Mouse (Mus musculus): ENCODE results near the gene Rasgrp4.

Rasgrp4 gene

DNA sequence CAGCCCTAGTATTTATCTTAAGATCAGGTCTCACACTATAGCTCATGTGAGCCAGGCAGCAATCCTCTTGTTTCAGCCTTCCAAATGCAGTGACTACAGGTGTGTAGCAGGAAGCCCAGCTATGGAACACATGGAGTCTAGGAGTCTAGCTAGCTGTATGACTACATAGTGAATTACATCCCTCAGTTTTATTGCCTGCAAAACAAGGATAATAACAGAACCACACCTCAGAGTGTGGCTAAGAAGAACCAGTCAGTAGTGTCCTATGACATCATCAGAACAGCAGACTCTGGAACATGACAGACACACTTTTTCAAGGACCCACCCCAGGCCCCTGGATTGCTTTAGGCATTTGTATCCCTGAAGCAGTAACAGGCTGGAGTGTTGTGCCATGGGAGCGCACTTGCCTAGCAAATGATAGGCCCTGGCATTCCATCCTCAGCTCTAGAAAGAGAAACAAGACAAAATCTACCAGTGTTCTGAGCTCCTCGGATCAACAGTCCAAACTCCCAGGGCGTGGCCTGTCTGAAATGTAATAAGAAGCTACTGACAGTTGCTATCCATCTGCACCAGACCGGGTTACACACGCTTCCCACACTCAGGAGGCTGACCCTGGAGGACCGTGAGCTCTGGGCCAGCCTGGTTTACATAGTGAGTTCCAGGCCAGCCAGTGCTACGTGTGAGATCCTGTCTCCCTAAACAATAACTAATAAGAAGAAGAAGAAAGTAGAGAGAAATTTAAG, 12.1 kb downstream of the Rasgrp4 start:
- DNase-seq (ENCODE audit: low spot score in 2 of 2) = no peak

DNA sequence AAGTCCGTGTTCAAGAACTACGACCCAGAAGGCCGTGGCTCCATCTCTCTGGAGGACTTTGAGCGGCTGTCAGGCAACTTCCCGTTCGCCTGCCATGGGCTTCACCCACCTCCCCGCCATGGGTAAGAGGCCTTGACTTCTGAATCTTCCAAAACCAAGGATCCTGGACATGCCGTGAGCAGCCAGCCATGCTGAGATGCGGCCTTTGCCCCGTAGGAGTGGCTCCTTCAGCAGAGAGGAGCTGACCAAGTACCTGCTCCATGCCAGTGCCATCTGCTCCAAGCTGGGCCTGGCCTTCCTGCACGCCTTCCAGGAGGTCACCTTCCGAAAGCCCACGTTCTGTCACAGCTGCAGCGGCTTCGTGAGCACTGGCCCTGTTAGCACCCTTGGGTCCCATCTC, 14.1 kb downstream of the Rasgrp4 start:
- DNase-seq (ENCODE audit: low spot score in 2 of 2) = no peak

DNA sequence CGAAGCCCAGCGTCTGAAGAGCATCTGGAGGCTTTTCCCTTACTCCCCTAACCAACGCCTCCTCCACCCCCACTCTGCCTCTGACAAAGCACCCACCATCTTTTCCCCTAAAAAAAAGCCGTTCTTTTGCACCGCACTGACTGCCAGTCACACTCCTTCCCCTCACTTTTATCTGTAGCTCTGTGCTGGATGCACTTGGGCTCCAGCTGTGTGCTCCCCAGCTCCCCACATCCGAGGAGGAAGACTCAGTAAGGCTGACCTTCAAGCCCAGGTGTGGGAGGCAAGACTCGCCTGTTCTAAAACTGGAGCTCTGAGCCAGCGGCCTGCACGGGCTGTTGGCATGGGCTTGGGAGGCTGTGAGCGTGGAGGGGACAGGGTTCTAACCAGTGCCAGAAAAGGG, 16.8 kb downstream of the Rasgrp4 start:
- DNase-seq (ENCODE audit: low spot score in 2 of 2) = no peak

DNA sequence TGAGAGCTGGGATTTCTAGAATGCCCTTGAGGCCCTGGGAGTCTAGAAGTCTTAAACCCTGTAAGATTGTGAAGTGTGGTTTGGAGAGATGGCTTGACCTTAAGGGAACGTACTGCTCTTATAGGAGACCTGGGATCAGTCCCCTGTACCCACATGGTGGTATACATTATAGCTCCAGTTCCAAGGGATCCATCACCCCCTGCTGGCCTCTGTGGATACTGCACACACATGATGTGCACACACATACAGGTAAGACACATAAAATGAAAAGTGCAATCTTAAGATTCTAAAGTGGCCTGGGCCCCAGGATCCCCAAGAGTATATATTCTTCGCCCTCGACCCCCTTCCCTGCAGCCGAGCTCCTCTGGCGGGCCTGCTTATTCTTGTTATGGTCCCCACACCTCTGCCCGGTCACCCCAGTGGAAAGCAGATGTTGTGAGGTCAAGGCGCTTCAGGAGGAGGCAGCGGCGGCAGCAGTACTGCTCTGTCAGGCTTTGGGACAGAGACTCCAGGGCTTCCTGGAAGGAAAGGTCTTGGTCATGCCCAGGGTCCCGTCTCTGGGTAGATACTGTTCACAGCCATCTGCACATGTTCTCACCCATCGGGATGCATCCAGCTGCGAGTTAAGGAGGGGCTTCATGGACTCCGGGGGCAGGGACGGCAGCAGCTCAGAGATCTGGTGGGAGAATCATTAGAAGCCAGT, 19.5 kb downstream of the Rasgrp4 start:
- DNase-seq (ENCODE audit: low spot score in 2 of 2) = no peak

DNA sequence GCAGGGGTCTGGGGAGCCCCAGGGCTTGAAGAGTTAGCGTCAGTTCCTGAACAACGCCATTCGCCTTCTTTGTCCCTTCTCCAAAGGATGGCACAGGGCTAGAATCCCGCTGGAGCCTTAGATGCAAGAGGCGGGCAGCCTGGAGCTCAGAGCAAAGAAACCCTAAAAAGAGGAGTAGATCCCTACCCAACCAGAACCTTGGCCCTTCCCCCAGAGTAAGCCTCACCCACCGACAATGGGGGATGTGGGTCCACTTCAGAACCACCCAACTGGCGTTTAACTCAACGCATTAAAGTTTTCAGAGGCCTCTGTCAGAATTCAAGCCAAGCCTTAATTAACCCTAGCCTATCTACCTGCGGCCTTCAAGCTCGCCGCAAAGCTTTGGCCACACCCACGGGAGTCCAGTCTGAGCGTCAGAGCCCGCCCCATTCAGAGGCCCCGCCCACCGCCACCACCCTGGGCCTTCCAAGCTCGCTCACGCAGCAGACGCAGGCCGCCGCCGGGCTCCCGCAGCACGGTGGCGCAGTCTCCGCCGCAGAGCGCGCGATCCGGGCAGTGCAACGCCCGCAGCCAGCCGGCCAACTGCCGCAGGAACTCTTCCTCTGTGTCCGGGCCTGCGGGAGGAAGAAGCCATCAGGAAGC, 20.7 kb downstream of the Rasgrp4 start:
- peak; percentile 87 to 92 for DNase-seq (ENCODE audit: low spot score in 2 of 2)

DNA sequence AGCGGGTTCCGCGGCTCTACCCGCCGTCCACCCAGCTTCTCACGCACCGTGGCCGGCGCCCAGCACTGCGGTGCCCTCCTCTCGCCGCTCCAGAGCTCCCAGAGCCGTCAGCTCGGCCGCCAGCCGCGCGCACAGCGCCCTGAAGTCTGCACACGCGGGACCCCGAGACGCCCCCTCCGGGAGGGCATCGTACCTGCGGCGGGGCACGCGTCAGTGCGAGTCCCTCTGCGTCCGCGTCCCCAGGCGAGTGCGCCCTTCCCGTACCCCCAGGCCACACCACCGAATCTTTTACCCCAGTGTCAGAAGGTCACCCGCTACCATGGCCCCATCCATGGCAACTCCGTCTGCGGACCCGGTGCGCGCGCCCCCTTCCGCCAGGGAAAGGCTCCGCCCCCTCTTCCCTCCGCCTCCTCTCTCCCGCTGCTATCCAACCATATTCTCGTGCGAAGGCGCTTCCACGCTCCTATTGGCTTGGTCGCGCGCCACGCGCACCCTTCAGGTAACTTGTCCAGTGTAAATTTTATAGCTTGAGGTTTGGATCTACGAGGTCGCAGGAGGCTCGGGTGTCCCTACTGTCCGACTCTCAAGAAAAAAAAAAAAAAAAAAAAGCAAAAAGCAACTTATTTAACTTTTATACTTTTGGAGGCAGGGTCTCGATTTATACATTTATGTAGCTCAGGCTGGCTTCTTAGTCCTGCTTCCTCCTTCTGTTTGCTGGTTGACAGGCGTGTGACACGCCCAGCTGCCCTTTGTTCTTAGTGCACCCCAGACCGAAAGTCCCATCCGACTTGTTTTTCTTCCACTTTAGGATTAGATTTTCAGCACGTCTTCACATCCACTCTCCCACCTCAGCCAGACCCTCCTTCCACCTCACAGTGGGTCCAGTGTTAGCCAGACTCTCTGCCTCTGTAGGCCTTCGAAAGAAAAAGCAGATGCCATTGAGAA, 21.5 kb downstream of the Rasgrp4 start, which contains the start of gene Fam98c:
Gene Fam98c (minus strand): TSS at position 397 of the 945 bp plus-strand sequence.
- peak; percentile 88 to 89 for DNase-seq (ENCODE audit: low spot score in 2 of 2)

DNA sequence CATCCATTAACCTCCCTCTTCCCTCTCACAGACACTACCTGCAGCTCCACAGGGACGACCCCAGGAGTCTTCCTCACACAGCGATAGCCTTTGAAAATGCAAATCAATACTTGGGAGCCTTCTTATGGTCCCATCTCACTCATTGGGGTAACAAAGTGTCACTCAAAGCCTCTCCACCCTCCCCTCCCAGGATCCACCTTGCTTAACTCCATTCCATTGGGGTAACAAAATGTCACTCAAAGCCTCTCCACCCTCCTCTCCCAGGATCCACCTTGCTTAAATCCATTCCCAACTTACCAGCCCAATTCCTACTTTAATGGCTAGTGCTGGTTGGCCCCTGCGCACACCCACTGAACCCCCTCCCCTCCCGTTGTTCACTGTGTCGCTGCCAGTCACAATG, 23.6 kb downstream of the Rasgrp4 start:
- DNase-seq (ENCODE audit: low spot score in 2 of 2) = no peak

DNA sequence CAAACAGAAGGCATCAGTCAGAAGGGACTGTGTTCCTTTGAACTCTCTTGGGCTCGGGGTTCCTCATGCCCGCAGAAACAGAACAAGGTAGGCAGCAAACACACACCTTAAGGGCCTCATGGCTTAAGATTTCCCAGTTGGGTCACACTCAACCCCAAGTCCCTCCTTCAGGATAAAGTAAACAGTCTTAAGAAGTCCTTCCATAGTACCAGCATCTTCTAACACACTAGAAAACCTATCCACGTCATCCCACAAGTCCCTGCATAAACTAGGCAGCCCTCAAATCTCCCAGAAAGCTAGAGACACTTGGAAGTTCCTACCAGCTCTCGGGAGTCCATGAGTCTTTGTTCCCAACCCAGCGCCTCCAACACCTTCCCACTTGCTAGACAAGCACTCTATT, 27.6 kb downstream of the Rasgrp4 start:
- no peak for DNase-seq (ENCODE audit: low spot score in 2 of 2)

DNA sequence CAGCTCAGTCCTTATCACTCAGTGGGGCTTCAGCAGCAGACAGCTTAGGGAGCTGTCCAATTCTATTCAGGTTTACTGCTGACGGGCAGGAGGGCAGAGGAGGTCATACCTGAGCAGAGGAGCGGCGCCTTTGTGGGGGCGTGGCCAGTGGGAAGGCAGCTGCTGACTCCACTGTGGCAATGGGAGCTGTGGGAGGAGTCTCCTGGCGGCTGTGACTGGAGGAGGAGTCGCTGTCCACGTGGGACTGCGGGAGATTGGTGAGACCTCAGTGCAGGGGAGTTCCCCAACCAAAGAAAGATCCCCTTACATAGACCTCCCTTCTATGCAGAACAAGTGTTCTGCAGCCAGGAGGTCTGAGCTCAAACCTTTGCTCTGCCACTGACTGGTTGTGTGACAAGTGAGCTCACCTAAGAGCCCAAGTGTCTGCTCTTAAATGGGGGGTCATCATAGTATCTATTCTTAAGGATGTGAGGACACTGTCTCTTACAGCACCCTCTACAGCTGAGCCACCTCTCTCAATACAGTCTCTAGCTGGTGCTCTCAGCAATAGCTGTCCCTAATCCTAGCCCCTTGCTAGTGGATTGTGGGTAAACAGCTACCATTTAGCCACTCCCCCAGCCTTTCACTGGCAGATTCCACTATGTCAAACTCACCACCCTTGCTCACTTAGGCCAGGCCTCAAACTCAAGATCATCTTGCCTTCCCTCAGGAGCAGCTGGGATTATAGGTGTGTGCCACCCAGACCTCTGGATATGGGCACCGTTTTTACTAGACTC, 28.3 kb downstream of the Rasgrp4 start:
- DNase-seq (ENCODE audit: low spot score in 2 of 2) = no peak

DNA sequence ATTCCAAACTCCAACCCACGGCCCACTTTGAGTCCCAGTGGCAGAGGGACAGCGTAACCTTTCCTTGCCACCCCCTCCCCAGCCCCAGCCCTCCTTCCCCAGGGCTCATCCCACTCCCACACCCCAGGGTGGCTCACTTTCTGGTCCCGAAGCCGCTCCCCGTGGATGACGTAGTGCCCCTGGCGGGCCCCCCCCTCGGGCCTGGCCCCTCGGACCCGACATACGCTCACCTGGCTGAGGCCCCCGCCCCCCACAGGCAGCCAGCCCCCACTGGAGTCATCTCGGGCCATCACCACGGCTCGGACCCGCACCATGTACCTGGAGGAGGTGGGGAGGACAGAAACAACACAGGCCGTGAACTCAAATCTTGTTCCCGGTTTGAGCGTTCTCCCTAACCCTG, 33.0 kb downstream of the Rasgrp4 start:
- DNase-seq (ENCODE audit: low spot score in 2 of 2) = no peak

DNA sequence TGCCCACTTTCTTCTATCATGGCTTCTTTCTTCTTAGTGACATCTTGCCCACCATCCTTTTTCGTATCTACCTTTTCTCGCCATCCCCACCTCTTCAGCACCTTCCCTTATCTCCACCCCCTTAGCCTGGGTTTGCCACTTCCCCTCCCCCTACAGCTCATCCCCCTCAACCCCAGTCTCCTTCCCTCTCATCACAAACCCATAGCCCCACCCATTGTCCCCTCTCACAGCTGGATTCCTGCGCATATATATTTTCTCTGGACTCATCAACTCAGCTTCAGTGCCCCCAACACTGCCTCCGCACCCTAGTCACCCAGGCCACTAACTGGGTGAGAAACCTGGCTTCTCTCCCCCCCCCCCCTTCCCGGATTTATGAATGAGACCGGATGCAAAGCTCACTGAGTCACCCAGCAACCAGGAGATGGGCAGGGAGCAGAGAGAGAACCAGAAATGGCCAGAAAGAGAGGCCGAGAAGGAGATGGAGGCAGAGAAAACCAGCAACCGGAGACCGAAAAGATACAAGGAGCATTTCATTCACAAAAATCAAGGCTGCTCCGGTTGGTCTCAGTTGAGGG, 33.6 kb downstream of the Rasgrp4 start:
- DNase-seq (ENCODE audit: low spot score in 2 of 2) = no peak

DNA sequence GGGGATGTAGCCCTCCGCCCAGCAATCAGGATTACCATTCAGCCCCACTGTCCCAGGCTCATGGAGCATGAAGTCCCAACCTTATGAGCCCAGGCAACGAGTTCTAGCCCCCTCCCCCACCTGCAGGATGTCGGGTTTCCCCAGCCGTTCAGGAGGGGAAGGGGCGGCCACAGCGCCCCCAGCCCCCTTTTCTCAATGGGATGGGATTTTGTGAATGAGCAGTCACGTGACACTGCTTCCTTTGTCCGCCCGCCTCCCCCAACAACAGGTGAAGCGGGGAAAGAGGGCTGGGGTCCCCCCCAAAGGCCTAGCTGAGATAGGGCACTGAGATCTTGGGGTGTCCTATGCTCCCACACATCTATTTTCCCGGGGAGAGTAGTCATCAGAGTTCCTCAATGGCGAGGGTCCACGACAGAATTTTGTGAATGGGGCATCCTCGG, 34.2 kb downstream of the Rasgrp4 start:
- peak in 1 of 2 experiments; percentile 38 for DNase-seq (ENCODE audit: low spot score in 2 of 2)

DNA sequence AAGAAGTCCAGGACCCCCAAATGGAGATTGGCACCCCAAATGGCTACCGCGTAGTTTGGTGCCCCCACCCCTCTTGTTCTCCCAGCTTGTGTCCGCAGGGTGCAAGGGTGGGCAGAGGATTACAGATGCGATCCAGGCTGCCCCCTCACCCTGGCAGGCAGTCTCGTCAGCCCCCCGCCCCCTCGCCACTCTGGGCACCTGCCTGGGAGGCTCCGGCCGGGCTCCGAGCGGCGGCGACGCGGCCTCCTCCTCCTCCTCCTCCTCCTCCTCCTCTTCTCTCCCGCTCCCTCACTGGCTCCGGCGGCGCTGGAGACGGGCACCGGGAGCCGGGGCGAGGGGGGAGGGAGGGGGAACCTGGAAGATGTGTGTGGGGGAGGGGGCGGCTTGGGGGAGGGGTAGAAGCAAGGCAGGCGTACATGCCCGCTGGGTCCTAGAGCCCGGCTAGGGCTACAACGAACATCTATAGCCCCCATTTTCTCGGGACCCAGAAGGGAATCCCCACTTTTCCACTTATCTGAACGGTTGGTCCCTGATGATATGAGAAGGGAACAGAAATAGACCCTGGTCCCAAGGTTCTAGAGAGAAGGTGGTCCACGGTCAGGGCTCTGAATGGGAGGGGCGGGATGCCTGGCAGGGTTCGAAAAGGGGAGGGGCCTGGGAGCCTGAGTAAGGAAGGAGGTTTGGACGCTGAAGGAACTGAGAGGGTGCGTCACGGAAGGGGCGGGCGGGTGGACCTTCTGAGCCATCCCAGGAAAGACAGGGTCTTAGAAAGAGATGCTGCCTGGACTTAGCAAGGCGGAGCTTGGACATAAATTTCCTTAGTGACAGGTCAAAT, 34.8 kb downstream of the Rasgrp4 start:
- DNase-seq (ENCODE audit: low spot score in 2 of 2) = peak; percentile 85 to 88

DNA sequence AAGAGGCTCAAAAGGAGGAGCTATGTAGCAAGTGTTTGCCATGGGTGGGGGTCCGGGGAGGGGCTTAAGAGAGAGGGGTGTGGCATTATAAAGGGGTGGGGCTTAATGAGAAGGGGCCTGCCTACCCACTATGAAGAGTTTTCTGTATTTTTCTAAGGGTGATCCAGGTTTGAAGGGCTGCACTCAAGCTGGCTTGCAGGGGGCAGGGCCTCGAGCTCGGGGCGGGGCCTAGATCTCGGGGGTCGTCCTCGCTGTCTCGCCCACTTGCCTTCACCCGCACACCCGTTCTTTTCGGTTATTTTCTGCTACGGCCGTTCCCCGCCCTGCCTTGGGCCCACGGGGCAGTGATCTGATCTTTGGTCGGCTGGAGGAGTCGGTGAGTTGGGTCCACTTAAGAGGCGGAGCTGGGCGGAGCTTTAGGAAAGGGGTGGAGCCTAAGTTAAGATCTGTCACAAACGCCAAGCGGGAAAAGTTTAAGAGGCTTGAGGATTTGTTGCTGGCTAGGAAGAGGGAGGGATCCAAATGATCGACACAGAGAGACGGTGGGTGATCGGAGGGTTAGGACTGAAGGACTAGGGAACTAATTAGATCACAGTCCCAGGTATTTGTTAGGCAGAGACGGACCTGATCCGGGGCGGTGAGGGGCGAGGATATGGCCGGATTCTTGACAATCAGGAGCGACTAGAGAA, 35.6 kb downstream of the Rasgrp4 start, which contains the start of the genes Ggn and Spred3:
Gene Ggn (plus strand): TSS at position 145 of the 689 bp plus-strand sequence.
Gene Spred3 (minus strand): TSS at position 346 of the 689 bp plus-strand sequence.
- DNase-seq (ENCODE audit: low spot score in 2 of 2) = peak in 1 of 2 experiments; percentile 49

DNA sequence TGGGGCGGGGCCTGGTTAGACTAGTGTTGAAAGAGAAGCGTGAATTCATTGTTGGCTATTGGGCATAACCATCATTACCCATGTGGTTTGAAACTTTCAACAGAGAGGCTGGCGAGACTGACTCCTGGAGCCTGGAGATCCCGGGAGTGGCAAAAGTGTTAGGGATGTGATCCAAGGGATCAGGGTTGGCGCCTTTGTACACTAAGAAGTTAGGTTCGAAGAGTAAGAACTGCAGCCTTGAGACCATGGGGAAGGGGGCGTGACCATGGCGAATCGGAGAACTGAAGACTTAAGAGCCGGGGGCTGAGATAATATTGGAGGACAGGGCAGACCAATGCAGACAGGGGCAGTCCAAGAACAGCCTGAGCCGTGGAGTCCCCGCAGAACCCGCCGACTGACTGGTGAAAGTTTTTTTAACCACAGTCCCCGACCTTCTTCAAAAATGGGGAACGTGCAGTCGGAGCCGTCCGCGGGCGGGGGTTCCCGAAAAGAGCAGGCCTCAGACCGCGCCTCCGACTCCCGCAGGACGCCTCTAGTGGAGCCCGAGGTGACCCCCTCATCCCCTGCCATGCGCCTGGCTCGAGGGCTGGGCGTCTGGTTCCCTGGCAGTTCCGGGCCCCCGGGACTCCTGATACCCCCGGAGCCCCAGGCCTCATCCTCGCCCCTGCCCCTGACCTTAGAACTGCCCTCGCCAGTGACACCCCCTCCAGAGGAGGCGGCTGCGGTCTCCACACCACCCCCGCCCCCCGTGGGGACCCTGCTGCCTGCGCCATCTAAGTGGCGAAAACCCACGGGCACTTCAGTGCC, 36.3 kb downstream of the Rasgrp4 start:
- DNase-seq (ENCODE audit: low spot score in 2 of 2) = no peak

DNA sequence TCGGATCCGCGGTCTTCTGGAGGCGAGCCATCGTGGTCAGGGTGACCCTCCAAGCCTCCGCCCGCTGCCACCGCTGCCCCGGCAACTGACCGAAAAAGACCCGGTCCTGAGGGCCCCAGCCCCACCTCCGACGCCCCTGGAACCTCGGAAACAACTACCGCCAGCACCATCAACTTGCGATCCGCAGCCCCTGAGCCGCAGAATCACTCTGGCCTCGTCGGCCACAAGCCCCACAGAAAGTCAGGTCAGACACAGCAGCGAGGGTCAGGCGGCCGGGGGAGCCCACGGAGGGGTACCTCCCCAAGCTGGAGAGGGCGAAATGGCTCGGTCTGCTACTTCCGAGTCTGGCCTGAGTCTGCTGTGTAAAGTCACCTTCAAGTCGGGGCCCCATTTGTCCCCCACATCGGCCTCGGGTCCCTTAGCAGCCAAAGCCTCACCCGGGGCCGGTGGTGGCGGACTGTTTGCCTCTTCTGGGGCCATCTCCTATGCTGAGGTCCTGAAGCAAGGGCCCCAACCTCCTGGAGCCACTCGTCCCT, 37.0 kb downstream of the Rasgrp4 start:
- DNase-seq (ENCODE audit: low spot score in 2 of 2) = no peak

DNA sequence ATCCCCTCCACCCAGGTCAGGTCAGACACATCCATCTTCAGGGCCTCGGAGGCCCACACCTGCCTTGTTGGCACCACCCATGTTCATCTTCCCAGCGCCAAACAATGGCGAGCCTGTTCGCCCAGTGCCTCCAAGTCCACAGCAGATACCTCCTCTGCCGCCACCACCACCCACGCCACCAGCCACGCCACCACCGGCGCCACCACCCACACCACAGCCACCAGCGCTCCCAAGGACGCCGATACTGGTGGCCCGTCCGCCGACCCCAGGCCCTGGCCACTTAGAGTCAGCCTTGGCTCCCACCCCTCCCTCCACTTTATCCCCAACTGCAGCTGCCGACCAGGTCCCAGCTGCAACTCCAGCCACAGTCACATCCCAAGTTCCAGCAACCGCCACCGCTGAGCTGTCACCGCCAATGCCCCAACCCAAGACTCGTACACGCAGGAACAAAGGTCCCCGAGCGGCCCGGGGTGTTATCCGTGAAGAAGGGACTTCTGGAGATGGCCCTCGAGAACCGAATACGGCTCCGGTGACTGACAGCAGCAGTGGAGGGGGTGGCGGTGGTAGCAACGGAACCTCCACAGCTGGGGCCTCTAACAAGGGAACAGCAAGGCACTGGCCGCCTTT, 37.9 kb downstream of the Rasgrp4 start:
- DNase-seq (ENCODE audit: low spot score in 2 of 2) = no peak

Data from frontal cortex, postnatal 36 days (tissue).